Mouse (Mus musculus) R1 (cell line): ENCODE measurements at regions not wholly inside any gene's neighbourhood (a gene's known extent, or its start where the extent isn't known, plus 50 kb on each side); places are given as distances from the start of the nearest gene placed in this dataset.
"Not testable (repeated sequence)": the region's sequence is repeated elsewhere in the genome, so short reads cannot be mapped to it uniquely, and the experiment has no call there.

Experiments
- DNase-seq: peaks from one replicate; pipeline ENCODE4 v3.0.0-alpha.2; 2018; ENCODE audit warnings: low read depth, low spot score

DNA sequence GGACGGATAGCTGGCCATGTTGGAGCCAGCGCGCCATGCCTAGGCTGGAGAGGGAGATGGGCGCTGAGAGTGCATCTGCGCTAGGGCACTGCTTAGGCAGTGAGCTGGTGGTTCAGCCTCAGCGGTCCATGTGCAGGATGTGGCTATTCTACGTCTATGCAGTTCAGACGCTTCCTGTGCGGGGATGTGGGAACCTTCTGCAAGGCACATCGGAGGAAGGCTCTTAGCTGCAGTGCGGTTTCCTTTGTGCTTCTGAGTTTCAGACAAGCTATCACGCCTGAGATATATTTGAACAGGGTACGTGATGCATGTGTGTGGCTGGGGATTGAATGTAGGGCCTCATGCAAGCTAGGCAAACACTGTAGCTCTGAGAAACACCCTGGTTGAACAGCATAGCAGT, 54.4 kb upstream of the Lrpprc start:
- no peak for DNase-seq

DNA sequence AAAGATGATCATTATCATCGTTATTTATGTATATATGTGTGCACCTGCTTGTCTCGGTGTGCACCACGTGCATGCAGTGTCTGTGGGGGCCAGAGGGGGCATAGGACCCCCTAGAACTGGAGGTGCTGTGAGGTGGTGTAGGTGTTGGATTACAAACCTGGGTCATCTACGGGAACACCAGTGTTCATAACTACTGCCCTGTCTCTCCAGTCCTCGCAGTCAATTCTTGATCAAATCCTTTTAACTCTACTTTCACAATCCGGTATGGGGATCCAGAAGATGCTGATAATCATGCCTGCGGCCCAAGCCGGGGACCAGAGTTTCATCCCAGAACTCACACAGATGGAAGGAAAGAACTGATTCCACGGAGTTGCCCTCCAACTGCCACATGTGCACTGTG, 55.6 kb upstream of the Lrpprc start:
- DNase-seq: no peak

DNA sequence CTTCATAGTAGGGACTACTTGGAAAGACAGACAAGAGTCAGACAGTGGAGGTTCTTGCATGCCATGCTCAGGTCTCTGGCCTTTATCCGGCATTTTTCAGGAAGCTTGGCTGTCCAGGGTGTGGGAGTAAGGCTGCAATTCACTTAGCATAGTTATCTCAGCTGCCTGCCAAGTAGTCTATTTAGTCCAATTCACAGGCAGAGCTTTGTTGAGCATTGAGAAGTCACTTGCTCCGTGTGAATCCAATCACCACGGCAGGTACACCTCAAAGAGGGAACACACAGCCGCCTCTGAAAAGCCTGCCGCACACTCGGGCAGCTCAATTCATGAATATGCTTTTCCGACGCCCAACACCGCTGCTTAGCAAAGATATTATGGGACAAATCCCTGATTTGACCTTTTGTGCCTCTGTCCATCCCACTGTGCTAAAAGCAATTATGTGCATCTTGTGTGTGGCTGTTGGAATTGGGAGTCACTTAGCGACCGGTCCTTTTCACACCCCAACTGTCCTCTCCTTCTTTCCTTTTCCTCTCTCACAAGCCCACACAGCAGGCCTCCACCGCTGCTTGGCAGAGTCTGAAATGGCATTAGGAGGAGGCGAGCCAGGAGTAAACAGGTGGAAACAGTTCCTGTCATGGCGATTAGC, 57.9 kb upstream of the Lrpprc start:
- DNase-seq: peak; percentile 33

GRCm38 (mm10) chr17:84849031-84849405, 58.4 kb upstream of the Lrpprc start:
- no peak for DNase-seq

DNA sequence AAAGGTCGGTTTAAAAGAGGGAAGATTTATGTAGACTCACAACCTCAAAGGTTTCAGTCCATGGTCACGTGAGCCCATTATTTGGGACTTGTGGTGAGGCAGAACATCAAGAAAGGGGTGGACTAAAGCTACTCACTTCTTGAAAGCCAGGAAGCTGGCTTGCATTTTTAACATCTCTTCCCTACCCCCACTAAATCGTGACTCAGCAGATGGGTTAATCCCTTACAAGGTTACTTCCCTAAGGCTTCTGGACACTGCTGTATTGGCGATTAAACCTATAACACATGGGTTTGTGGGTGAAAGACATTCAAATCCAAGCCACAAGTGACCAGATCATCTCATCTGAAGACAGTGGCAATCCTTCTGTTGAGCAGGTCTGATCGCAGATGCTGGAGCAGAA, 59.9 kb upstream of the Lrpprc start:
- peak; percentile 27 for DNase-seq

DNA sequence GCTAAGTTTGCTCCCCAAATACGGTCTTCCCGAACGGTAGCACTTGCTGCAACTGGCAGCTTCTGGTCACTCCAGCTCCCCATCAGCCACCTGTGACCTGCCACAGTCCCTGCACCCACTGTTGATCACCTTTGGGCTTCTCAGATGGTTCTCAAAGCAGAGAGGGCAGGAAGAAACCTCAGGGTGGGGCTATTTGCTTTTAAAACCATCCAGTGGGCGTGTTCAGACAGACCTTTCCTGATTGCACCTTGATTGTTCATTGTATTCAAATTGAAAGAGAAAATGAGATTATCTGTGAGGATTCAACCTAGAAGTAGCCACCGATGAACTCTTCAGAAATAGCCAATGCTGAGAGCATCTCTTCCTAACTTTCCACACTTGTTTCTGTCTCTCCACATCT, 60.3 kb upstream of the Lrpprc start:
- no peak for DNase-seq

DNA sequence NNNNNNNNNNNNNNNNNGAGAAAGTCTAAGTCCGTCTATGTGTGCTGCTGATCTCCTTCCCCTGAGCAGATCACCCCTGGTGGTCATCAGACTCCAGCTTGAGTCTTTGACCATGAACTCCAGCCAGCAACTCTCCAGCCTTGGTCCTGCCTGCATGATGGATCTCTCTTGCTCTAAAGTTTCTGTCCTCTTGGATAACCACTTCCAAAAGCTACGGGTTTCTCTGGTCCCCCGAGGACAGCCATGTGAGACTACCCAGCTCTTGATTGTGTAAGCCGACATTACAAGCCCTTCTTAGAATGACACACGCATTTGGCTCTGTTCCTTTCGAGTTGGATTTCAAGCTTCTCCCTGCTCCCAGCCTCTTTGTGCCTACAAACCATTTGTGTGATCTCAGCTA, 66.4 kb upstream of the Lrpprc start:
- DNase-seq: no peak

DNA sequence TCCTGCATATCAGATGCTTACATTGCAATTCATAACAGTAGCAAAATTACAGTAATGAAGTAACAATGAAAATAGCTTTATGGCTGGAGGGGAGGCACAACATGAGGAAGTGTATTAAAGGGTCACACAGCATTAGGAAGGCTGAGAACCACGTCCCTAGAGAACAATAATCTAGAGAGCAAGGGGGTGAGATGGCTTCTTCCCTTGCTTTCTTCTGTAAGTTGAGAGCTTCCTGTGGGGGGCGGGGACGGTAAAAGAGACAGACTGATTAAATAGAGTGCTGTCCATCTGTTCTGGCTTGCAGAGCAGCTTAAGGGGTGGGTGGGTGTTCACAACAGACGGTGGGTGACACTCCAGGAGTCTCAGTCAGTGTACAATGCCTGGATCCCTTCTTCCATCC, 68.2 kb upstream of the Lrpprc start:
- no peak for DNase-seq

GRCm38 (mm10) chr17:84859916-84860315, 69.3 kb upstream of the Lrpprc start:
- no peak for DNase-seq

- no peak for DNase-seq
These were observed 70.2 kb upstream of the Lrpprc start for GRCm38 (mm10) chr17:84860835-84861234.

DNA sequence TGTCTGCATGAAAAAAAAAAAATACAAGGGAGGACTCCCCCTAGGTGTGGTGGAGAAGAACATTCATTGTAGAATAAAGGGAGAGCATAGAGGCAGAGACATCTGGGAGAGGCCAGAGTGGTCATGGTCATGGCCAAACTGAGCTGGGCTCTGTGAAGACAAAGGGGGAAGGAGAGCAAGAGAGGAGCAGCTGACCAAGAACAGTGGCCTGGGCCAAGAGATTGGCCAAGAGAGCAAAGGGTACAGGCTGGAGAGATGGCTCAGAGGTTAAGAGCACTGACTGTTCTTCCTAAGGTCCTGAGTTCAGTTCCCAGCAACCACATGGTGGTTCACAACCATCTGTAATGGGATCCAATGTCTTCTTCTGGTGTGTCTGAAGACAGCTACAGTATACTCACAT, 73.6 kb upstream of the Lrpprc start:
- not testable (repeated sequence) for DNase-seq

GRCm38 (mm10) chr17:84865158-84865557, 74.6 kb upstream of the Lrpprc start:
- no peak for DNase-seq

DNA sequence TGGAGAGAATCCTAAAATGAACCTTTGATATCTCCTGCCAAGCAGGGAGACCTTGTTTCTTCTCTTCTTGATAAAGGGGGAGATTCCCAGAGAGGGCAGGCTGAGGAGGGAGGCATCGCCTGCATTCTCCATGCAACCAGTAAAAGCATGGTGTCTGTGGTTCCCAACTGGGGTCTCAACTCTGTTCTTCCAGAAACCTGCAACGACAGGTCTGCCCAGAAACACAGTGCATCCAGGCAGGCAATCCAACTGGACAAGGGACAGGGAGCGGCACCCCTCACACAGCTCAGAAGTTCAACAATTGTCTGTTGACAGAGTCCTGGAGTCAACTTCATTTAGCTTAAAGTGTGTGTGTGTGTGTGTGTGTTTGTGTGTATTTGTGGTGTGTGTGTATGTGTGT, 75.0 kb upstream of the Lrpprc start:
- DNase-seq: no peak

GRCm38 (mm10) chr17:84869074-84869722, 78.6 kb upstream of the Lrpprc start:
- no peak for DNase-seq

DNA sequence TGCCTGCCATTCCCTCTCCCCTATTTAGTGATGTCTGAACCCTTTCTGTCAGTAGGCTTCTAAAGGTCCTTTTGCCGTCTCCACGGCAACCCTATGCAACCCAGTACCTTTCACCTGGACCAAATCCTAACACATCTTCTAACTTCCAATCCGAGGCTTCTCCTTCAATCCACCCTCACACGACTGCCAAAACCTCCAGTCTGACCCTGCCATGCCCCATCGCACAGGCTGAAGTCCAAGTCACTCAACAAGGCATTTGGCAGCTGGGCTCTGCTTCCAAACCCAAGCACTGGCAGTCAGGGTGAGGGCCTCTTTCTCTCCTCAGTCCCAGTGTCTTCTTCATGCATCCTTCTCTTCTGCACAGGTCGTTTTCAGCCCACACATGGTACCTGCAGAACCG, 83.0 kb upstream of the Lrpprc start:
- DNase-seq: no peak

- DNase-seq: no peak
These were observed 82.0 kb upstream of the Ppm1b start for GRCm38 (mm10) chr17:84874494-84874893.

- DNase-seq: no peak
These were observed 81.5 kb upstream of the Ppm1b start for GRCm38 (mm10) chr17:84875031-84875430.

DNA sequence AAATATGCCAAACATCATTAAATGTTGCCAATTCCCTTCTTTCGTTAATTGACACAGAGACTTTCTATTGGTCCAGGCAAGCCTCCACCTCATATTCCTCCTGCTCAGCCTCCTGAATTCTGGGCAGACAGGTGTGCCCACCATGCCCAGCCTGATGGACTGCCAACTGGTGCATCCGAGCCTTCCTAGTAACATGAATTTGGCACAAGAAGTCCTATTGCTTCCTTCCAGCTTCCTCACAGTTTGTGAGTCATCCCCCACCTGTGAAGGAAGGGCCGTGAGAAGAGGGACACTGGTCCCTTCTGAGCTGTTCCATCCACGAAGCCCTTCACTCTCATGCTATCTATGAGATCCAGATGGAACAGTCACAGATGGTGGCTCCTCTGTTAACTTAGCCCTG, 80.5 kb upstream of the Ppm1b start:
- DNase-seq: no peak

GRCm38 (mm10) chr17:84877176-84877863, 79.2 kb upstream of the Ppm1b start:
- no peak for DNase-seq

DNA sequence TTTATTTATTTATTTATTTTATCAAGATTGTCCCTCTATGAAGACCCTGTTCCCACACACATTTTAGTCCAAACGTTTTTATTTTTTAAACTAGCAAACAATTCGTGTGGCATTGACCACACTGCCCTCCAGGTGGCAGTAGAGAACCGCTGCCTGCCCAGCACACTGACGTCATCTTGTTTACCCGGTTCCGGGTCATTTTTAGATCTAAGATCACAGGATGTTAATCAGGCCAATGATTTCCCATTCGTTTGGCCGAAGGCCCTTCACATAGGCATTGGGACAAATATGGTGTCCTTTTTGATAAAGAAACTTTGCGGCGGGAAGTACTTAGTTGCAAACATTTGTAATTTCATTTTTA, 78.7 kb upstream of the Ppm1b start:
- DNase-seq: peak; percentile 63

DNA sequence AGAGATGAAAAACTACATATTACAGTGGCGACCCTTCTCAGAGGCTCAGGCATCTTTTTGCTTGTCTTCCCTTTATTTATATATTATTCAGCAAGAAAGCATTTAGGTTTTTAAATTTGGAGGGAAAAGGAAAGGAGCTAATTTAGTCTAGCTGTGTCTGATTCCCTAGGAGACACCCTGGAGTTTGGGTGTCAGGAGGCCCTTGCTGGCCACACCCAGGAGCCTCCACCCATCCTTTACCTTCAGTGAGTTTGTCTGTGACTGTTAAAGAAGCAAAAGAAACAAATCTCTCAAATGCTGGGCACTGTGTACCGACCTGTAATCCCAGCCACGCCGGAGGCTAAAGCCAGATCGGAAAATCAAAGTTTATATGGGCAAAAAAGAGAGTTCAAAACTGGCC, 78.2 kb upstream of the Ppm1b start:
- no peak for DNase-seq

DNA sequence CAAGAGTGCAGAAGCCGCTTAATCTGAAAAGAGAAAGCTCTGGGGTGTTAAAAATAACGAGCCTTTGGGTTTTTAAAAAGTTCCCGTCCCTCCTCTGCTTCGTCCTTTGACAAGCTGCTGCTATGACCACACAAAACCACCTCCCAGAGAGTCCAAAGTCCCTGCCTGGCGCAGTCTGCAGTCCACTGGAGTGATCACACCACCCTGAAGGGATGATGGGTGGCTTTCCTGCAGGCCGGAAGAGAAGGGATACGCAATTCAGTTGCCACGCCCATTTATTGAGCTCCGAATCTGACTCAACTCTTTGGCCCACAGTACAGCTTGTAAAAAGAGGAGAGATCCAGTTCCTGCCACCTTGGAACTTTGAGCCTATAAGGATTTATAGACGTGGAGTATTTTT, 77.4 kb upstream of the Ppm1b start:
- DNase-seq: peak; percentile 44

DNA sequence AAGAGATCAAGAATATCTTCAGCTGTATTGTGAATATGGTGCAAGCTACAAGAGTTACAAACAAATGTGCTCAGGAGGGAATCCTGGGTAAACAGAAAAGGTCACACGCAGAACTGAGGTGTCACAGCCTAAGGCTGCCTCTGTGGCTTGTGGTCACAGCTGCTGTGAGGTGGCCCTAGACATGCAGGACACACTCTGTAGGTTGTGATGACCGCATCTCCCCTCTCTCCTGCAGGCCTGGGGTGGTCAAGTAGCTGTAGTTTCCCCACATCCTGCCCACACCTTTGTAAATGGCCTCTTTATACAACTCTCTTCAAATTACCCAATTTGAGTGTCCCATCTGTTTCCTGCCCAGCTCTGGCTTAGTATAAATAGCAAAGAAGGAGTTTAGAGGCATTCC, 75.6 kb upstream of the Ppm1b start:
- no peak for DNase-seq
